Mouse (Mus musculus) liver, embryonic 16.5 days (tissue): ENCODE measurements around the gene Vmn1r130. TPM values are rescaled to one million over a fixed set of nuclear protein-coding genes. Genes with fewer than 3 reads are reported as not detected.
"Not testable (repeated sequence)": the region's sequence is repeated elsewhere in the genome, so short reads cannot be mapped to it uniquely, and the experiment has no call there.

Source experiments
- ATAC-seq: fragments of 200-750 bp; cut with Nextera tagmentation; 2 replicates; pipeline ENCODE4 v1.8.0; 2017; ENCODE audit warnings: low read depth, mild to moderate bottlenecking, moderate number of reproducible peaks, moderate library complexity
- H3K27ac ChIP-seq: fragments of 300-500 bp; sonication (generic); 2 replicates; pipeline ENCODE4 v1.5.1; 2014; ENCODE audit warnings: mild to moderate bottlenecking, low read length
- H3K27me3 ChIP-seq: fragments of 300-500 bp; sonication (generic); 2 replicates; pipeline ENCODE4 v1.6.1; 2014; ENCODE audit warnings: low read depth, low read length, mixed read lengths; ENCODE audit not compliant: control insufficient read depth, insufficient read depth
- H3K36me3 ChIP-seq: fragments of 300-500 bp; sonication (generic); 2 replicates; pipeline ENCODE4 v1.6.1; 2014; ENCODE audit warnings: mild to moderate bottlenecking; ENCODE audit not compliant: control insufficient read depth, insufficient read depth
- H3K4me1 ChIP-seq: fragments of 300-500 bp; sonication (generic); 2 replicates; pipeline ENCODE4 v1.6.1; 2014; ENCODE audit warnings: low read depth, low read length, mixed read lengths; ENCODE audit not compliant: control insufficient read depth
- H3K4me2 ChIP-seq: fragments of 300-500 bp; sonication (generic); 2 replicates; pipeline ENCODE4 v1.6.1; 2014; ENCODE audit warnings: low read depth, low read length, mixed read lengths
- H3K4me3 ChIP-seq: fragments of 300-500 bp; sonication (generic); 2 replicates; pipeline ENCODE4 v1.5.1; 2014; ENCODE audit warnings: low read depth, mild to moderate bottlenecking, low read length
- H3K9ac ChIP-seq: fragments of 300-500 bp; sonication (generic); 2 replicates; pipeline ENCODE4 v1.6.1; 2014; ENCODE audit warnings: low read depth, low read length
- H3K9me3 ChIP-seq: fragments of 300-500 bp; sonication (generic); replicated peaks from 2 replicates; pipeline ENCODE4 v1.6.1; 2016; ENCODE audit warnings: low read length; ENCODE audit not compliant: control insufficient read depth
- WGBS: fragments of 180-500 bp; shearing (Covaris S2); extraction: QIAGEN DNeasy Blood & Tissue Kit; methylation state at CpG from one replicate; pipeline ENCODE4 v1.1.7; 2014; ENCODE audit not compliant: insufficient replicate concordance; 5-methylcytosine and 5-hydroxymethylcytosine counted together
- polyA plus RNA-seq: library from polyadenylated mRNA; unstranded; fragments of >200 nt; fragmentation: Nextera tagmentation; extraction: Ambion mirVana; gene quantifications from 2 replicates; pipeline ENCODE4 v1.2.1, GENCODE M21; 2015

Gene Vmn1r130
- polyA plus RNA-seq, result not detected in 2 replicates

DNA sequence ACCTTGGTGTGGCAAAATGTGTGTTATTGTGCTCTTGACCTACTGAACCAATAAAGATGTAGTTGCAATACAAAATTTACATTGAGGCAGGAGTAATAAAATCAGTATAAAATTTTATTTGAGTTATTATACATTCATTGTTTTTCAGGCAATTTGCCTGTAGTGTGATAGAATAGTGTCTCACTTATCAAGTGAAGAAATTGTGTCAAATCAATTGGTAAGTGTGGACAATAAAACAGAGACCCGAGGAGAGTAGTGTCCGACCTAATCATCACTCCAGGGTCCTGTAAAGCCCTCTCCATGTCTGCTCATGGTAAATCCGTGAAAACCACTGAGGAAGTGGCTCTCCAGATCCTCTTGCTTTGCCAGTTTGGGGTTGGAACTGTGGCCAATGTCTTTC is at the start of gene Vmn1r130:
Vmn1r130 (plus strand) TSS at position 301 of the 400 bp plus-strand sequence.
- not testable (repeated sequence) for H3K4me3 ChIP-seq, H3K4me2 ChIP-seq, H3K9me3 ChIP-seq, H3K9ac ChIP-seq, ATAC-seq, H3K4me1 ChIP-seq, H3K36me3 ChIP-seq, H3K27me3 ChIP-seq, H3K27ac ChIP-seq
- no CpG with 5 or more reads among the region's 3 CpGs for WGBS

DNA sequence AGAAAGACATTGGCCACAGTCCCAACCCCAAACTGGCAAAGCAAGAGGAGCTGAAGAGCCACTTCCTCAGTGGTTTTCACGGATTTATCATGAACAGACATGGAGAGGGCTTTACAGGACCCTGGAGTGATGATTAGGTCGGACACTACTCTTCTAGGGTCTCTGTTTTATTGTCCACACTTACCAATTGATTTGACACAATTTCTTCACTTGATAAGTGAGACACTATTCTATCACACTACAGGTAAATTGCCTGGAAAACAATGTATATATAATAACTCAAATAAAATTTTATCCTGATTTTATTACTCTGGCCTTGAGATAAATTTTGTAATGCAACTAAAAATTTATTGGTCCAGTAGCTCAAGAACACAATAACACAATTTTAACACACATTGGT is 34.4 kb downstream of the Vmn1r130 start, which contains the start of gene Vmn1r131:
Vmn1r131 (minus strand) TSS at position 101 of the 400 bp plus-strand sequence.
- H3K4me1 ChIP-seq, H3K27me3 ChIP-seq, ATAC-seq, H3K4me3 ChIP-seq, H3K9ac ChIP-seq, H3K4me2 ChIP-seq, H3K9me3 ChIP-seq, H3K36me3 ChIP-seq, H3K27ac ChIP-seq: not testable (repeated sequence)
- no CpG with 5 or more reads among the region's 2 CpGs for WGBS

Other genes with a start within 250 kb of the Vmn1r130 start
- gene Vmn1r125, start 239.6 kb upstream of the Vmn1r130 start, polyA plus RNA-seq, result not detected in 2 replicates
- not detected in 2 replicates for gene Vmn1r126, start 210.3 kb upstream of the Vmn1r130 start, polyA plus RNA-seq
- not detected in 2 replicates for gene Vmn1r127, start 191.9 kb upstream of the Vmn1r130 start, polyA plus RNA-seq
- gene Vmn1r128, start 162.4 kb upstream of the Vmn1r130 start, polyA plus RNA-seq, result not detected in 2 replicates
- gene Vmn1r129, start 150.5 kb upstream of the Vmn1r130 start, polyA plus RNA-seq, result not detected in 2 replicates
- not detected in 2 replicates for gene Gm6882, start 79.0 kb upstream of the Vmn1r130 start, polyA plus RNA-seq
- not detected in 2 replicates for gene Vmn1r131, start 34.3 kb downstream of the Vmn1r130 start, polyA plus RNA-seq
- not detected in 2 replicates for gene Vmn1r132, start 102.3 kb downstream of the Vmn1r130 start, polyA plus RNA-seq
- gene Gm4175, start 249.7 kb downstream of the Vmn1r130 start, polyA plus RNA-seq, result not detected in 2 replicates